Mouse (Mus musculus) erythroblast, embryonic 14.5 days (primary cell): ENCODE measurements around the gene Rbm44. TPM values are rescaled to one million over a fixed set of nuclear protein-coding genes. Genes with fewer than 3 reads are reported as not detected.

ENCODE experiments used
- H3K27me3 ChIP-seq: 2 replicates; pipeline ENCODE4 v1.6.1; 2012; ENCODE audit warnings: inconsistent platforms; ENCODE audit not compliant: control insufficient read depth
- H3K36me3 ChIP-seq: 2 replicates; pipeline ENCODE4 v1.6.1; 2012; ENCODE audit warnings: mild to moderate bottlenecking, inconsistent platforms; ENCODE audit not compliant: control insufficient read depth
- H3K4me1 ChIP-seq: 2 replicates; pipeline ENCODE4 v1.6.1; 2012; ENCODE audit warnings: inconsistent platforms; ENCODE audit not compliant: control insufficient read depth
- H3K4me3 ChIP-seq: replicated peaks from 2 replicates; pipeline ENCODE3; 2012; ENCODE audit warnings: moderate library complexity, mild to moderate bottlenecking, inconsistent platforms
- H3K9me3 ChIP-seq: 2 replicates; pipeline ENCODE4 v1.6.1; 2012; ENCODE audit warnings: low read length, inconsistent platforms, mixed read lengths; ENCODE audit not compliant: control insufficient read depth
- GATA1 ChIP-seq: IDR thresholded peaks from 2 replicates; pipeline ENCODE4 v1.6.1; 2012; ENCODE audit warnings: low read length, inconsistent platforms, mixed read lengths
- TAL1 ChIP-seq: IDR thresholded peaks from 3 replicates; pipeline ENCODE4 v1.6.1; 2012; ENCODE audit warnings: low read length, inconsistent platforms, mixed read lengths
- polyA plus RNA-seq: library from polyadenylated mRNA; stranded (reverse); fragments of >175 nt; gene quantifications from 2 replicates; pipeline ENCODE4 v1.2.3, GENCODE M21; 2012

Rbm44 gene
- polyA plus RNA-seq, 1 experiment, result not detected

DNA sequence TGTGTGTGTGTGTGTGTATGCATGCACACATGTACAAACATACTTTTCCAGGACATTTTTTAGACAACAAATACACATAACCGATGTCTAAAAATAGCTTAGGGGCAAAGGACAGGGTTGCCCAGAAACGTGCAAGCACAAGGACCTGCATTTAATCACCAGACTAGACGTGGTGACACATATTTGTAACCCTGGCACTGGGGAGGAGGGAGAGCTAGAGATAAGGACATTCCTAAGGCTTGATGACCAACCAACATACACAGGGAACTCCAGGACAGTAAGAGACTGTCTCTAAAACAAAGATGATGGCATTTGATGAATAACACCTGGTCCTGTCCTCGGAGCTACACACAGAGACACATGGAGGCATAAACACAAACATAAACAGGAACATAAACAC lies 35.6 kb upstream of the Rbm44 start:
- H3K4me3 ChIP-seq, result no peak overlapping the region
- no peak for TF ChIP-seq GATA1
- no peak for TF ChIP-seq TAL1
- H3K36me3 ChIP-seq, result no peaks in the 10 kb centered on the region; the same call in 1 of the 2 replicates
- H3K4me1 ChIP-seq, result no peaks in the 10 kb centered on the region
- no peaks in the 10 kb centered on the region for H3K27me3 ChIP-seq
- no peaks in the 10 kb centered on the region for H3K9me3 ChIP-seq

DNA sequence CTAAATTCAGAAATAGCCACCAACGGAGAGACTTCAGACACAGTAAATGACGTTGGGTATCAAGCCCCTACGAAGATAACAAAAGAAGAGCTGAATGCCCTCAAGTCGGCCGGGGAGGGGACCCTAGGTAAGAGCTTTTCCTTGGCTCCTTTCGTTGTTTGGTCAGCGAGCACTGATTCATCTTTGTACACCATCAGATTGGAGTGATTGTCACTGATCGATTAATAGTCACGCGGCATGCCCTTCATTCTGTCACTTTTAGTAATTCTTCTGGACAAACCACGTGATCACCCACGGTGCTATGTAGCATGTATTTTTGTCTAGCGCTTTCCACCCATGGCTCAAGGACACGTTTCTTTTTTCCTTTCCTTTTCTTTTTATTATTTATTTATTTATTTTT lies 32.7 kb upstream of the Rbm44 start:
- H3K9me3 ChIP-seq, result no peaks in the 10 kb centered on the region
- no peak overlapping the region for H3K4me3 ChIP-seq
- H3K4me1 ChIP-seq, result no peaks in the 10 kb centered on the region
- no peaks in the 10 kb centered on the region; the same call in 1 of the 2 replicates for H3K36me3 ChIP-seq
- TF ChIP-seq TAL1 (no peak), GATA1 (no peak)
- no peaks in the 10 kb centered on the region for H3K27me3 ChIP-seq

GRCm38 (mm10) chr1:91112606-91113005 lies 32.3 kb upstream of the Rbm44 start:
- Histone ChIP-seq H3K36me3 (no peaks in the 10 kb centered on the region; the same call in 1 of the 2 replicates), H3K9me3 (no peaks in the 10 kb centered on the region), H3K4me3 (no peak overlapping the region), H3K4me1 (no peaks in the 10 kb centered on the region), H3K27me3 (no peaks in the 10 kb centered on the region)
- TF ChIP-seq TAL1, result no peak
- TF ChIP-seq GATA1, result no peak

GRCm38 (mm10) chr1:91122121-91122520 lies 22.8 kb upstream of the Rbm44 start:
- Histone ChIP-seq H3K4me3 (no peak overlapping the region), H3K4me1 (peaks cover 2% of the 10 kb centered on the region; the same call in 1 of the 2 replicates), H3K36me3 (peaks cover 3% of the 10 kb centered on the region; the same call in 1 of the 2 replicates), H3K27me3 (no peaks in the 10 kb centered on the region), H3K9me3 (no peaks in the 10 kb centered on the region)
- no peak for TF ChIP-seq GATA1
- TF ChIP-seq TAL1, result no peak

DNA sequence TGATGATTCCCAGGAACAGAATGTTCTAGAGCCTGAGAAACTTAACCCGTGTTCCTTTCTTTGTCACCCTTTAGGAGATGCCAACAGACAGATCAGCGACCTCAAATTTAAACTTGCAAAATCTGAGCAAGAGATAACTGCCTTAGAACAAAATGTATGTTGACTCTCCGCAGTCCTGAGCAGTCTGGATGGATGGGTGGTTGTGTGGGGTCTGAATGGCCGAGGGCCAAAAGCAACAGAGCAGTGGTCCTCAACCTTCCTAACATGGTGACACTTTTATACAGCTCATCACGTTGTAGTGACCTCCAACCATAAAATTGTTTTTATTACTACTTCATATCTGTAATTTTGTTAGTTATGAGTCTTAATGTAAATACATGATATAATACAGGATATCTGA lies 21.9 kb upstream of the Rbm44 start:
- TF ChIP-seq GATA1 (no peak), TAL1 (no peak)
- Histone ChIP-seq H3K9me3 (no peaks in the 10 kb centered on the region; the same call in 1 of the 2 replicates), H3K36me3 (peaks cover 3% of the 10 kb centered on the region; the same call in 1 of the 2 replicates)

GRCm38 (mm10) chr1:91123466-91123865 lies 21.4 kb upstream of the Rbm44 start:
- TF ChIP-seq TAL1 (no peak), GATA1 (no peak)
- peaks cover 8% of the 10 kb centered on the region; the same call in 1 of the 2 replicates for H3K36me3 ChIP-seq

More for the DNA sequence above, 21.9 kb upstream of the Rbm44 start:
- H3K4me3 ChIP-seq, result no peak overlapping the region
- no peaks in the 10 kb centered on the region for H3K27me3 ChIP-seq
- H3K4me1 ChIP-seq, result peaks cover 2% of the 10 kb centered on the region; the same call in 1 of the 2 replicates

DNA sequence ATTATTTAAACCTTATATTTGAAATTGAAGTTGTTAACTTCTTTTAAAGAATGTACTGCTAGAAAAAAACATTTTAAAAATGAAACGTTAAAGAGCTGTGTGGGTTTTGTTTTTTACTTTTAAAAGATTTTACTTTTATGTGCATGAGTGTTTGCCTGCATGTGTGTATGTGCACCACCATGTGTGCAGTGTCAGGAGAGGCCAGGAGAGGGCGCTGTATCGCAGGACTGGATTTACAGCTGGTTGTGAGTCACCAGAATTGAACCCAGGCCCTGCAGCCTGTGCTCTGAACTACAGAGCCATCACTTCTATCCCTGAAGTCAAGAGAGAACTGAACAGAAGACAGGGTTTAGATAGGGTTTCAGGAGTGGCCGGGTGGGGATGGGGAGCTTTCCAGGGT lies 16.0 kb upstream of the Rbm44 start:
- peaks cover 5% of the 10 kb centered on the region; the same call in 1 of the 2 replicates for H3K36me3 ChIP-seq
- TF ChIP-seq TAL1, result no peak
- TF ChIP-seq GATA1, result no peak
- H3K4me3 ChIP-seq, result no peak overlapping the region
- H3K4me1 ChIP-seq, result no peaks in the 10 kb centered on the region
- H3K9me3 ChIP-seq, result peaks cover 7% of the 10 kb centered on the region
- no peaks in the 10 kb centered on the region for H3K27me3 ChIP-seq

More at GRCm38 (mm10) chr1:91123466-91123865, 21.4 kb upstream of the Rbm44 start:
- Histone ChIP-seq H3K9me3 (peaks cover 3% of the 10 kb centered on the region), H3K27me3 (no peaks in the 10 kb centered on the region), H3K4me1 (peaks cover 2% of the 10 kb centered on the region; the same call in 1 of the 2 replicates), H3K4me3 (no peak overlapping the region)

DNA sequence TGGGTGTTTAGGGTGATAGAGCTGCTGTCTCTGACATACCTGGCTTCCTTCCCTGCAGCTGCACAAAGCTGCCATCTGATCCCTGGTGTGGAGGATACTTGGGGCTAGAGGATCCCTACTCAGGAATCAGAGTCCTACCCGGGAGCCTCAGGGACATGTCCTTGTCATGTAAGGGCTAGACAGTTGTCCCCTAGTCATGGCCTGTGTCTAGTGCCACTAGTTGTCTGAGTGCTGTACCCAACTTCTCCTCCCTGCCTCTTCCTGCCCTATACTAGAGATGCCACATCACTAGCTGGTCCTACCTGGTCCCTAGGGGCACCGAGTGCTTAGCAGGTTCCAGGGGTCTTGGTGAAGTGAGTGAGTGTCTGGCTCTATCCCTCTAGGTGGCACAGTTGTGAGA lies 7.9 kb upstream of the Rbm44 start:
- TF ChIP-seq TAL1, result no peak
- TF ChIP-seq GATA1, result no peak
- Histone ChIP-seq H3K4me3 (no peak overlapping the region), H3K27me3 (no peaks in the 10 kb centered on the region), H3K4me1 (no peaks in the 10 kb centered on the region), H3K36me3 (no peaks in the 10 kb centered on the region), H3K9me3 (no peaks in the 10 kb centered on the region)

DNA sequence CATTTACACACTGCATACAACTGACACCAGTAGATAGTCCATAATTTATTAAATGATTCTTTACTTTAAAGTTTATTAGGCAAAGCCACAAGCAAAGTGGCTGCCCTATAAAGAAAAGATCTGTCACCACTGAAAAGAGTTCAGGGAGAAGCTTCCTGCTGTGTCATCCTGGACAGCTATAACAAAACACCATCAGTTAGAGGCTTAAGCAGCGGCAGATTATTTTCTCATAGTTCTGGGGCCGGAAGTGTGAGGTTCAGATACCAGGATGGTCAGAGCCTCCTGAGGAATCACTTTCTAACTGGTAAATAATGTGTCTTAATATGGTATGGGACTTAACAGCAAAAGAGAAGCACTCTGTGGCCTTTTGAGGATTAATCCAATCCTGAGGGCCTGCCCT lies 6.6 kb downstream of the Rbm44 start:
- Histone ChIP-seq H3K4me3 (no peak overlapping the region), H3K4me1 (no peaks in the 10 kb centered on the region), H3K27me3 (no peaks in the 10 kb centered on the region), H3K9me3 (no peaks in the 10 kb centered on the region), H3K36me3 (no peaks in the 10 kb centered on the region)
- no peak for TF ChIP-seq GATA1
- no peak for TF ChIP-seq TAL1

DNA sequence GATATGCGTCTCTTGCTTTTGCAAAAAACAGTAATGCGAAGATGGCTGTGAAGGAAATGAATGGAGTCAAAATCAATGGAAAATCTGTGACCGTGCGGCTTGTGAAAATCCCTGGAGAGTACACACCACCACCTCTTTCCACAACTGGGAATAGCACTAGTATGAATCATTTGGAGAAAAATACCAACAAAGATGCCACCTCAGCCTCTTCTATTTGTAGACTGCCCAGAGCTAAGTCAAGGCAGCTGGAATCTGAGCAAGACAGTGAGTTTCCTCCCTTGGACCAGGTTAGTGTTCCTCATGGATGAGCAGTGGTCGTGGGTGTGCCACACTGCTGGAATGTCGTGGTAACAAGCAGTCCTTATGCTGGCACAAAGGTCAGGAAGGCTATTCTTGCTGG lies 21.9 kb downstream of the Rbm44 start:
- H3K27me3 ChIP-seq, result no peaks in the 10 kb centered on the region
- no peaks in the 10 kb centered on the region for H3K9me3 ChIP-seq
- no peak for TF ChIP-seq TAL1
- TF ChIP-seq GATA1, result no peak
- no peak overlapping the region for H3K4me3 ChIP-seq
- no peaks in the 10 kb centered on the region for H3K36me3 ChIP-seq
- no peaks in the 10 kb centered on the region for H3K4me1 ChIP-seq
